Mouse (Mus musculus) adrenal gland, postnatal 36 days (tissue): Measurements from ENCODE around the gene Hoxb2. TPM values are rescaled to one million over a fixed set of nuclear protein-coding genes. Genes with fewer than 3 reads are reported as not detected.
A peak's percentile ranks its signal among the peaks of the same experiment; 100 is the strongest.

ENCODE experiments used
- DNase-seq, 2 experiments: peaks; one replicate each; pipeline ENCODE4 v3.0.0; 2021; ENCODE audit warnings: mixed read lengths in 1 of 2
- total RNA-seq, 2 experiments: library from RNA; stranded (reverse); gene quantifications; 2 replicates each; pipeline ENCODE4 v1.2.3; 2021

Gene Hoxb2
- total RNA-seq, 2 experiments from 2014 or later = 20.0 to 21.8 TPM

DNA sequence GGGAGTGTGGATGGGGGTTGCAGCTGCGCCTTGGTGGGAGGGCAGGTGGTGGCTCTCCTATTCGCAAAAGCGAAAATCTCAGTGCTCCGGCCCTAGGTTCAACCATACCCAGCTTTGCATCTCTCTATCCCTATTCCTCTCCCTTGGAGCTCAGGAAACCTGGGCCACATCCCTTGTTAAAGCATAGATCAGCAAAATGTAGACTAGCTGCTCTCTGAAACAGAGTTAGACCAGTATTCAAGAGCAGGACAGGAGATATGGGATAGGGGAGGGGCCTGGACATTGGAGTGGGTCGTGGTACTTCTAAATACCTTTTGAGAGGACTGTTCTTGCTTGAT, 35.0 kb upstream of the Hoxb2 start:
- no peak for DNase-seq

DNA sequence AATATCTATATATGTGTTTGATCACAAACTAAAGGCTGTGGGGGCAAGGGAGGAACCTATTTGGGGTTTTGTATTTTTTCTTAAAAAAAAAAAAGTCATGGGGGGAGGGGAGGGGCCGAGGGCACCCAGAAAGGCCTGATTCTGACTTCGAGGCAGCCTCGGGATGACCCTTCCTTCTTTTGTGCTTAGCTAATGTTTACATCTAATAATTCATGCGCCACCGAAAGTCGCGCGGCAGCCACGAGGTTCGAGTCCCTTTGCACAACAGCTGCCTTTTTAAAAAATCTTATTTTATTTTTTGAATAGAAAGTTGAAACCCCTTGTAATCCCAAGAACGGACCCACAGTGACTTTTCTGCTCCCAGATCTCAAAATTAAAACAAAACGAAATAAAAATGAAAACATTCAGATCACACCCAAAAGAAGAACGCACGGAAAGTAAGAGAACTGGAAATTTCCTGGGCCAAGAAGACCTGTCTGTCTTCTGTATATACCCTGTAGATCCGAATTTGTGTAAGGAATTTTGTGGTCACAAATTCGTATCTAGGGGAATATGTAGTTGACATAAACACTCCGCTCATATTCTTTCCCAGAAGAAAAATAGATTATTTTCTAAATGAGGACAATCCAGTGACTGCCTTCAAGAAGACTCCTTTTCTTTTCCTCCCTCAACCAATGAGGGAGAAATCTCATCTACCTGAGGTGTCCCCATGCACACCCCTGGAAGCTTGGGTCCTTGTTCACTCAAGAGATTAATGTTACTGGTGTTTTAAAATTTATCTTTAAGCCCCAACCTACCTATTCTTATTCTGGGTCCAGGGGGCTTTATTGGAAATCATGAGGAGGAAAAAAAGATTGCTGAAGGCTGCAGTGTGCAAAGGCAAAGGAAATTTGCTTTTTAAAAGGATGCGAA, 33.4 kb upstream of the Hoxb2 start:
- no peak for DNase-seq

DNA sequence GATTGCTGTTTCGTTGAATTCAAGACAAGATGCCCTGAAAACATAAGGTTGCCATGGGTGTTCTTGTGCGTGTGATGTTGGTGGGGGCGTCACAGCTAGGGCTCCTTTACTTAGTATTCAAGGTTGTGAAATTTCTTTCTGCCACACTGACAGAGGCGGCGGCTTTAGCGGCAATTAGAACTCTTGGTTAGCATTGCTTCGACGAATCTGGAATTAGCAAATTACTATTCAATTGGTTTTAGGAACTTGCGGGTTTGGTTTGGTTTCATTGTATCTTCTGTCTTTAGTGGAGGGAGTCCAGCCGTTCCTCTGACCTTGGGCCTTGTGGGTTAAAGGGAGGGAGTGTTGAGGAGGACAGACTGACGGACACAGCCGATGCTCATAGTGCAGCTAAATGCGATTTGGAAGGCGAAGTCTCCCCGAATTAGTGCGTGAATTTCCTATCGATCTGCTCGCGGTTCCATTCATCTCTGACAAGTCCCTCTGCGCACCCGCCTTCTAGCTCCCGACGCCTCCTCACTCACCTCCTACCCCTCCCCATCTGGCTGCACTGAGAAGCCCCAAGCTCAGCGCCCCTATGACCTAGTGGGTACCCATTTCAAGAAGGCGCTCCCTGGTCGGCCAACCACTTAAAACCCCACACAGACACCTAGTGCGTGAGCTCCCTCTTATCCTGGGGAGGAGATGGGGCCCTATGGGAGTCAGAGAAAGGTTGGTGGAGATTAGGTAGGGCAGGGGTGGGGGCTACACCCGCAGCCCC, 32.5 kb upstream of the Hoxb2 start, which contains the start of gene Hoxb4:
Hoxb4 (plus strand) TSS at position 660 of the 760 bp plus-strand sequence.
- DNase-seq = no peak

GRCm38 (mm10) chr11:96318368-96319070, 31.8 kb upstream of the Hoxb2 start:
- peak; percentile 90 to 91 for DNase-seq

DNA sequence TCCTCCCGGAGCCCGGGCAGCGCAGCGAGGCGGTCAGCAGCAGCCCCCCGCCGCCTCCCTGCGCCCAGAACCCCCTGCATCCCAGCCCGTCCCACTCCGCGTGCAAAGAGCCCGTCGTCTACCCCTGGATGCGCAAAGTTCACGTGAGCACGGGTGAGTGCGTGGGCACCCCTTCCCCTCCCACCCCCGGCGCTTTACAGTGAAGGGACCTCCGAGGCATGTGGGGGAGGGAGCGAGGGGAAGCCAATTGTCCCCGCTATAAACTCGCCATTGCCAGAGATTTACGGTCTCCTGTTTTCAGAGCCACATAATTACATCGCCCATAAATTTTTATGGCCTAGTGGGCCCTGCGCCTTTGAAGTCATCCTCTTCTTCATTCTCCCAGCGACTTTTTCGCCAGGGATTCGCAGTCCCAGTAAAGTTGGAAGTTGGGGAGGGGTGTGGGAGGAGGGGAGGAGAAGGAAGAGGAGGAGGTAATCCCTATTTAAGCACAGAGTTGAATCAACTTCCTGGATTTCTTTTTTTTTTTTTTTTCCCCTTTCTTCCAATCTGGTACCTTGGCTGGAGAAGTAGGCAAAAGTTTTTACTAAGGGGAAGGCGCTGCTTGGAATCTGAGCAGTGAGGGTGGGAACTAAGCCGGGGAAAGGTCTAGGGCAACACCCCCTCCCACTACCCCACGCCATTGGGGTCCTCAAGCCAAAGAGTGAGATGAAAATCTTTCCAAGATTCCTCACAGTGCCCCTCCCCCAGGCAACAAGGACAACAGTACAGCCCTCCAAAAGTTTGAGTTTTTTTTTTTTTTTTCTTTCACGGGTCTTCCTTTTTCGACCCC, 31.0 kb upstream of the Hoxb2 start:
- DNase-seq = peak in 1 of 2 experiments; percentile 56

DNA sequence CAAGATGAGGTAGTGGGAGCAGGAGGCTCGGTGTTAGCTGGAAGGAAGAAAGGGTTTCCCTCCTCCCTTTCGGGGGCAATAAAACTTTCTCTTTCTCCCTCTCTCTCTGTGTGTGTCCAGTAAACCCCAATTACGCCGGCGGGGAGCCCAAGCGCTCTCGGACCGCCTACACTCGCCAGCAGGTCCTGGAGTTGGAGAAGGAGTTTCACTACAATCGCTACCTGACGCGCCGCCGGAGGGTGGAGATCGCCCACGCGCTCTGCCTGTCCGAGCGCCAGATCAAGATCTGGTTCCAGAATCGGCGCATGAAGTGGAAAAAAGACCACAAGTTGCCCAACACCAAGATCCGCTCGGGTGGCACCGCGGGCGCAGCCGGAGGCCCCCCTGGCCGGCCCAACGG, 30.4 kb upstream of the Hoxb2 start:
- peak in 1 of 2 experiments; percentile 68 for DNase-seq

GRCm38 (mm10) chr11:96320688-96321087, 29.6 kb upstream of the Hoxb2 start:
- DNase-seq = no peak

DNA sequence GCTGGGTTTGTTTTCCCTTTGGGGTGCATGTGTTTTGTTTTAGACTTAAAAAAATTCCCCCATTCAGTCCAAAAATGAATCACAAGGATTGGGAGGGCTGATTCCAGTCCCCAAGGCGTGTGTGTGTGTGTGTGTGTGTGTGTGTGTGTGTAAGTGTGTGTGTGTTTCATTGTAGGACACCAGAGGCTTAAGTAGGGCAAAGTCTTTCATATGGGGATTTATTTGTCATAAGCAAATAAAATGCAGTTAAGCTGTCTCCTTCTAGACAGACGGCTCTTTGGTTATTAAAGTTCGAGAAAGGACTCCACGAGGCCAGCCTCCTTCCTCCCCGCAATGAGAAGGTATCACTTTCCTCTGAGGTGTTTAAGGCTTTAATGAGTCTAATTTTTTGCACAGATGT, 28.5 kb upstream of the Hoxb2 start:
- no peak for DNase-seq

DNA sequence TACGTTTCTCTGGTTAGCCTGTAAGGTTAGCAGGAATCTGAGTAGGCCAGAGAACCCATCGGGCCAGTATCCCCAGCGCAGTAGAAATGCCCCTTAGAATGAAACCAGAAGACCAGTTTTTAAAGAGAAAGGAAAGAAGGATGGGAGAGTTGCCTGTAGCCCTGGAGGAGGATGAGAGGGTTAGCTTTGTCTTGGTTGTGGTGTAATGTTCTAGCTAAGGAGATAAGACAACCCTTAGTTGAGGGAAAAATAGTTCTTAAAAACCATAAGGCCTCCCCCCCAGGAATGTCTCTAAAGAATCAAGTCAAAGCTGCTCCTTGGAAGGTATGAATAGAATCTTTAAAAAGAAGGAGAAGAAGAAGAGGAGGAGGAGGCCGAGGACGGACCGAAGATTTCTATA, 27.6 kb upstream of the Hoxb2 start:
- no peak for DNase-seq

GRCm38 (mm10) chr11:96323154-96323553, 27.2 kb upstream of the Hoxb2 start, which contains the start of gene Hoxb3:
Hoxb3 (plus strand) TSS chr11:96323326.
- no peak for DNase-seq

GRCm38 (mm10) chr11:96324125-96324524, 26.2 kb upstream of the Hoxb2 start:
- no peak for DNase-seq

- DNase-seq = no peak
Observed at GRCm38 (mm10) chr11:96324965-96325364, 25.4 kb upstream of the Hoxb2 start.

- peak in 1 of 2 experiments; percentile 51 for DNase-seq
Observed at GRCm38 (mm10) chr11:96325747-96326212, 24.5 kb upstream of the Hoxb2 start.

- no peak for DNase-seq
Observed at GRCm38 (mm10) chr11:96326705-96327104, 23.6 kb upstream of the Hoxb2 start.

DNA sequence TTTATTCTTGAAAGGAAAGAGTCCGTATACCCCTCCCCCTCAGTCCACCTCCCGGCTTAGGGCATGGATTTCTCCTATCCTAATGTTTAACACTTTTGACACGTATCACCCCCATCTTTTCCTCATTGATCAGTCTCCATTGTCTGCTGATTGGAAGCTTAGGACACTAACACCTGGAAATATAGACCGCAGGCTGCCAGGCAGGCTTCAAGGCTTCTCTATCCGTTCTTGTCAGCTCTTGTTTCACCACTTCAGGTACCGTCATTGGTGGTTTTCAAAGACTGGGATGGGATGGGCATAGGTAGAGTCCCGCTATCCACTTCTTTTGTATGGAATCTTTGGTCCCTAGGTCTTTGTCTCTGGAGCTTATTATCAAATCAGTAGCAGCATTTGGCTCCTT, 23.2 kb upstream of the Hoxb2 start:
- no peak for DNase-seq

GRCm38 (mm10) chr11:96327750-96328149, 22.6 kb upstream of the Hoxb2 start:
- no peak for DNase-seq

DNA sequence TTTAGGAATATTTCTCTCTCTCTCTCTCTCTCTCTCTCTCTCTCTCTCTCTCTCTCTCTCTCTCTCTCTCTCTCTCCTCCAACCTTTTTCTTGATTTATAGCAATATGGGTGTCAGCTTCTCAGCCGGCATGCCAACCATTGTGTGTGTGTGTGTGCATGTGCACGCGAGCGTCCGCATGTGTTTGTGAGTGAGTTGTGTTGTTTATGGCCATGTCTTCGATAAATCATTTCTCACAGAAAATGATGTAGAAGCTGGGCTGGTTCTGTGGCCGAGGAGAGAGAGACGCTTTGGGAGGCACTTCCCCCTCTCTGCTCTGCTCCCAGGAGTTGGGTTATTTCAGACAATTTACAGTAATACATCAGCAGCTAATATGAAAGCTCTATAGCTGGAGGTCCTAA, 21.7 kb upstream of the Hoxb2 start:
- no peak for DNase-seq

DNA sequence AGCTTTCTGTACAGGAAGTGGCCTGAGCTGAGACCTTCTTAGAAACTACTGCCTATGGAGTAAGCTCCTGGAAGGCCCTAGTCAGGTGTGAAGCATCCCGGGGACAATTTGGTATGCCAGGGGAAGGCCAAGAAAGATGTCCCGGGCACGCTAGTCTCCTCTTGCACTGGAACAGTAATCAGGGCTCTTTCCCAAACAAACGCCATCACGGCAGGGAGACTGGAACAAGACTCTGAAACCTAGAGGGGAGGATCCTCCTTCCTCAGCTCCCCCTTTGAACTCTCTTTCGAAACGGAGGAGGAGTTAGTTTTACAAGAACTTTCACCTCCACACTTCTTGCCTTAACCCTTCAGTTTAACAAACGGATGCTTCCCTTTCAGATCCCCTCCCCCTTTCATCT, 18.2 kb upstream of the Hoxb2 start:
- no peak for DNase-seq

DNA sequence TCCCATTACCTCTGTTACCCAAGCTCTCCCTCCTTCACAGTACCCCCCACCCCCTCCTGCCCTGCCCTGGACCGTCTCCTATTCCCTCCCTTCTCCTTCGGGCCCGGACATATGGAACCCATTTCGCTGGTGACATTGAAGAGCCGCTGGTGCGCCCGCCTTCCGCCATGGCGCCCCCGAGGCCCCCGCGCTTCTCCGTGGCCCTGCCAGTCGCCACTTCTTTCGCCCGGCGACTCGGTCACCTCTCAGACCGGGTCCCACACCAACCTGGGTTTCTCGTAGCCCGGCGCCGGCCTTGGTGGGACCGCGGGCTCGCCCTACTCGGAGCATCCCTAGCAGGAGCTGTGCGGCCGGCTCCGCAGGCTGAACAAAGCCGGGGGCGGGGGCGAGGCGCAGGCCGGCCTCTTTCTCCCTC, 17.7 kb upstream of the Hoxb2 start:
- no peak for DNase-seq

- no peak for DNase-seq
Observed at GRCm38 (mm10) chr11:96333241-96334001, 16.9 kb upstream of the Hoxb2 start.

GRCm38 (mm10) chr11:96334002-96334364, 16.3 kb upstream of the Hoxb2 start:
- no peak for DNase-seq
